Mouse (Mus musculus) heart, postnatal 0 days (tissue): ENCODE measurements around the gene Mocs1.
A peak's percentile ranks its signal among the peaks of the same experiment; 100 is the strongest.

Experiments
- CTCF ChIP-seq: IDR thresholded peaks from 2 replicates; pipeline ENCODE4 v1.5.1; 2016; ENCODE audit warnings: antibody characterized with exemption, control low read depth, low read depth
- EP300 ChIP-seq: IDR thresholded peaks from 2 replicates; pipeline ENCODE4 v1.6.1; 2016; ENCODE audit warnings: antibody characterized with exemption, low read depth

DNA sequence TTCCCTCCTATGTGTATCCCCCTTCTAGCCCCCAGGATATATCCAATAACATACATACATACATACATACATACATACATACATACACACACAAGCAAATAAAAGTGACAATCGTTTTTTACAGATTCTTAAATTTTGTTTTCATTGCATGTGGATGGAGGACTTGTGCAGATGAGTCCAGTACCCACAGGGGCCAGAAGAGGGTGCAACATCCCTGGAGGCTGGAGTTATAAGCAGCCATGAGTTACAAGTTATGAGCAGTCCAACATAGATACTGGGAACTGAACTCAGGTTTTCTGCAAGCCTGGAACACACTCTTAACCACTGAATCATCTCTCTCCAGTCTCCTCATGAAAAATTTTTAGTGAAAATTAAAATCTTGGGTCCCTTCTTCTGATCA is 33.3 kb upstream of the Mocs1 start:
- TF ChIP-seq CTCF (peak; percentile 45), EP300 (no peak)
